Mouse (Mus musculus) bone marrow, adult 2 months (tissue): Measurements from ENCODE around the gene Dcdc2a.

ENCODE experiments used
- CTCF ChIP-seq: fragments of 200-500 bp; IDR thresholded peaks from 2 replicates; pipeline ENCODE4 v1.5.1; 2011; ENCODE audit warnings: low read length, control low read depth; ENCODE audit not compliant: control insufficient read depth, insufficient read depth
- POLR2A ChIP-seq: fragments of 200-500 bp; IDR thresholded peaks from 2 replicates; pipeline ENCODE4 v1.6.1; 2011; ENCODE audit warnings: low read depth, mild to moderate bottlenecking, control low read depth, low read length, borderline replicate concordance; ENCODE audit not compliant: control insufficient read depth

DNA sequence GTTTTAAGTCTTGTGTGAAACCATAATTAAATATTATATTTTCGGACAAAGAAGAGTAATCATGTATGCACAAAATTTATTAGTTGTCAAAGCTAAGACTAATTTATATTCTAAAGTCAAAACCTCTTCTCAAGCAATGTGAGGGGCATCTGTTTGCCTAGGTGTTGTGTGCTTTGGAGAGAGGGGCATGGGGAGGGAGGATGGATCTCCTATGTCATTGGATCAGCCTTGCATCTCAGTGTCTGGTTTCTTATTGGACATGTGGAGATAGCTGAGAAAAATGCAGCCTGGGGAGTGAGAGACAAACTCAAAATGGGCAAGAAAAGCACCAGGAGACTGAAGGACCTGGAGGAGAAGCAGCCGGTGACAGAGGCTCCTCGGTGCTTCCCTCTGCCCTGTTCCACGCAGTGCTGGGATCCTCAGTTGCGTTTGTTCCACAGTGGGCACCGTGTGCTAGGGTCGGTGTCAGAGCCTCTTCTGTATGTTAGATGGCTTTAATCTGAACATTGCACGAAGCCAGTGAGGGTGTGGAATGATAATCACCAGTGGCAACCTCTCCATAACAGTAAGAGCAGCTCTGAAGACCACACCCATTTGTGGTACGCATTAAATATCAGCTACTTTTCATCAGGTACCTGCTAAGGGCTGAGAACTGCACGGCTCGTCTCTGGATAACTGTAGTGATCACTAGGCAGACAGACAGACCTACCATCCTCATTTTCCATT lies 133.8 kb downstream of the Dcdc2a start:
- TF ChIP-seq CTCF, result no peak
- TF ChIP-seq POLR2A, result no peak
